Mouse (Mus musculus) thymus, postnatal 14 days (tissue): ENCODE data around the gene Fnip1.
A peak's percentile ranks its signal among the peaks of the same experiment; 100 is the strongest.

Source experiments
- DNase-seq: peaks from one replicate; pipeline ENCODE4 v3.0.0; 2021

Fnip1 gene

DNA sequence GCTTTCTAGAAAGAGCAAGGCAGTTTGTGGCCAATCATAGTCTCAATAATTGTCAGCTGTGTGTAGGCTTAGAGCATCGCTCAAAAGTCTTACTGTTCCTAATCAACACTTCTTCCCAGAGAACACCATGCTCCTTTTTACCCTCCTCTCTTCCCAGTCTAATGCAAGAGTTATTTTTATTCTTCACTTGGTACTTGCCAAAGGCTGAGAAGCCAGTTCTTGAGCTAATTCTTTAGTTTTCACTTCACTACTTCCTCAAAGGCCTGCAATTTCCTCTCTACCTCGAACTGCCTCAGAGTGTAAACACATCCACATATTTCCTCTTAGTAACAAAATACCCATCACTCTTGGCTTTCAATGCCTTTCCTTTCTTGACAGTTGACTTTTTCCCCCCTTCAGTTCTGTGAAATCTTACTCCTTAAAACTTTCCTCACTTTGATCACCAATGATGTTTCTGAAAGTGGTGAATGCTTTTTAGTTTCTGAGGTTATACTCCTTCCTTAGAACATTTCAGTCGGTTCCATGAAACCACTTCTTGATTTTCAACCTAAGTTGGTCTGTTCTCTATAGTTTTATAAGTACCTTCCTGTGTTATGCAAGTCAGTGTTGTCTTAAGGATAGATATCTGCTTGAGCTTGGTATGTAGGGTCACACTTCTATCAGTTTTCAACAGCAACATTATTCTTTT, 26.7 kb downstream of the Fnip1 start:
- no peak for DNase-seq

- DNase-seq = no peak
Measured at GRCm38 (mm10) chr11:54472231-54472630, 34.2 kb downstream of the Fnip1 start.

- DNase-seq = peak; percentile 40
Measured at GRCm38 (mm10) chr11:54478414-54478813, 40.4 kb downstream of the Fnip1 start.

DNA sequence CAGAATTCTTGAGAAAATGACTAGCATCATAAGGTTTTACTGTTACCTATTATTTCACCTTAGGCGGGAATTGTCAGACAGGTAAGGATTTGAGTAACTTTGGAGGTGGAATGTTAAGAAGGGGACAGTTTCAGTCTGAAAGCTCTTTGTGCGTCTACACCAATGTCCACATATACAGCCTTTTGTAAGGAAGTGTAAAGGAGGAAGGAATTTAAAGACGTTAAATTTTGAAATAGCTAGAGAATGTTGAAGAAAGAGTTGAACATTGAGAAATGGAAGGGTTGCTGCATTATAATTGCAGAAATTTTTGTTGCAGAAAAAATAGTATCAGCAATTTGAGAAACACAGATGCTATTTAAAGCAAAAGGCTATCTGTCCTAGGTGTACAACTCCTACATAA, 48.0 kb downstream of the Fnip1 start:
- DNase-seq = no peak

DNA sequence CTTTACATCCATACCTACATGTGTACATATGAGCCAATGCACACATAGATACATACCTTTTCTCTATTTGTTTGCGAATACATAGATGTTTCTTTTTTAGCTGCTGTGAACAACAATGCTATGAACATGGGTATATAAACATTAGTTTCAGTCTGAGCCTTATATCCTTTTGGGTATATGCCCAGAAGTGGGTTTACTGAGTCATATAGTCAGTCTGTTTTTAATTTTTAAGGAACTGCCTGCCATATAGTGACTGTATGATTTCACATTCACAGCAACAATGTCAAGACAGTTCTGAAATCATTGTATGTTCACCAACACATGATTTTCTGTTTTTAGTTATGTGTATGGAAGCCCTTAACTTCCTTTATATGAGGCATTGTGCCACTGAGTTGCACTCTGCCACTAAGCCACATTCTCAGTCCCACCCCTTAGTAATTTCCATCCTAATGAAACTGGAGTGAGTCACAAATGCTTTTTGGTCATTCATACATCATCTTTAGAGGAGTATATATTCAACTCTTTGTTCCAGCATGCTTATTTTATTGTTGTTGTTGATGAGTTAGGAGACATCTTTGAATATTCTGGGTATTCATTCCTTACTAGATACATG, 54.1 kb downstream of the Fnip1 start:
- DNase-seq = no peak

- peak; percentile 41 for DNase-seq
Measured at GRCm38 (mm10) chr11:54492559-54492958, 54.6 kb downstream of the Fnip1 start.

GRCm38 (mm10) chr11:54499838-54500237, 61.8 kb downstream of the Fnip1 start:
- no peak for DNase-seq

DNA sequence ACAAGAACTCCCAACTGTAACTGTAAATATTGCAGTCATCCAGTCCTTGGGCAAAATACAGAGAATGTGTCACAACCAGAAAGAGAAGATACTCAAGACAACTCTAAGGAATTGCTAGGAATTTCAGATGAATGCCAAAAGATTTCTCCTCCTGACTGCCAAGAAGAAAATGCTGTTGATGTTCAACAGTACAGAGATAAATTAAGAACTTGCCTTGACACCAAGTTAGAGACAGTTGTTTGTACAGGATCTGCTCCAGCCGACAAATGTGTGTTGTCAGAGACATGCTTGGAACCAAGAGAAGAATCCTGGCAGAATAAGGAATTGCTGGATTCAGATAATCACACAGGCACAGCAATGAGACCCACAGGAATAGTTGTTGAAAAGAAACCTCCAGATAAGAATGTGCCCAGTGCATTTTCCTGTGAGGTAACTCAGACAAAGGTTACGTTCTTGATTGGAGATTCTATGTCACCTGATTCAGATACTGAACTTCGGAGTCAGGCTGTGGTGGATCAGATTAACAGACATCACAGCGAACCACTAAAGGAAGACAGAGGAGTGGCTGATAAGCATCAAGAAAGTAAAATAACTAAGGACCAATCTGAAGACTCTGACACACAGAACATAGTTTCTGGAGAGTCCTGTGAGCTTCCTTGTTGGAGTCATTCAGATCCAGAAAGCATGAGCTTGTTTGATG, 64.7 kb downstream of the Fnip1 start:
- DNase-seq = no peak

GRCm38 (mm10) chr11:54513584-54513983, 75.6 kb downstream of the Fnip1 start:
- DNase-seq = no peak

- peak; percentile 15 for DNase-seq
Measured at GRCm38 (mm10) chr11:54521927-54522528, 84.0 kb downstream of the Fnip1 start.

- DNase-seq = peak; percentile 98
Measured at GRCm38 (mm10) chr11:54522529-54523430, 84.8 kb downstream of the Fnip1 start, which contains the start of gene Rapgef6. Gene Rapgef6 (plus strand): TSS chr11:54522847.

DNA sequence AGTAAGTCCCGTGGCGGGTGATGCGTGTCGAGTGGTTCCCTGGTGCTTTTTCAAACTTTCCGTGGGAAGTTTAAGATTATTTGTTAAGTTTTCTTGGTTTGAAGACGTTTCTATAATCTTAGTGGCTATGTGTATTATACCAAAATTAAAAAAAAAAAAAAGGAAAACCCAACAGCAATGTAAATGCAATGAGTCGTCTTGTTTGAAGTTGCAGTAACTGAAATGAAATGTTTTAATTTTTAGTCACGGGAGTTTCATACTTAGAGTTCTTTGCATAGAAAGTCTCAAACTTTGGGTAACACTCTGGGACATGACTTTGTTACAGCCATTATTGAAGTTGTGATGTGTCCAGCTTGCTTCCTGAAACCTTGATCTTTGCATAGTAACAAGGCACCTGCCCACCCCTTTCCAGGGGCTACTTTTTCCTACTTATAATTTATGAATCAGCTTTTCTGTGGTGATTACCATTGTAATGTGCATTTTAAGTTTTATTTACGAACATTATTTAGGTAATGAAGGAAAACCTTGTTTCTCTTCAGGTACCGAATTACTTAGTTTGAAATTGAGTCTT, 85.5 kb downstream of the Fnip1 start:
- DNase-seq = no peak

DNA sequence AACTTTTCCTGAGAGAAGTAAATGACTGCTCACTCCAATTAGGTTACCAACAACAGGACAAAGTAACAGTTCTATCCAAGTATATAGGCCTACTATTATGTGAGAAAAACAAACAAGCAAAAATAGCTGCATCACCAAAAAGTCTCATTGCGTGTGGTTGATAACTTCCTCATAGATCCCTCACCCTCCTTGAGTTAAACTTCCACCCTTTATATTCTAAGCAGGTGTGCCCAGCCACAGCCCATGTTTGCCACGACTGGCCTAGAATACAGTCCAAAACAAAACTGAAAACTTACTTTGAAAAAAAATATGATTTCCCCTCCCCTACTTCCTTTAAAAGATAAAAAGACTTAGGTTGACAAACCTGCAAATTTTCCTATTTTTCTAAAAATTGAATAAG, 90.0 kb downstream of the Fnip1 start:
- no peak for DNase-seq

DNA sequence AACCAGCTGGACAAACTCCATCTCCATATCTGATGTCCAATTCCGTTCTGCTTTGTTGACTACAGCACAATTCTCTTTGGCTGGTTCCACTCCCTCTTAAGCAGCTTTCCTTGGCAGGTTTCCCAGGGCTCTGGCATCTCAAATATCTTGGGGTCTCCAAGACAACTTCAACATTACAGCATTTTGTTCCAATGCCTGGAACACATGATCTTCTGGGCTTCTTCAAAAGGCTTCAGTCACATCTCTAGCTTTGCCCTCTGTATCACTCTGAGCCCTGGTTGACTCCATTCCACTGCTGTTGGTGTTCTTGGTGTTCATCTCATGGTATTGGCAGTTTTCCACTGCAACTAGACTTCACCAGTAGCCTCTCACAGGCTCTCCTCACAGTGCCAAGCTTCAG, 92.4 kb downstream of the Fnip1 start:
- no peak for DNase-seq

DNA sequence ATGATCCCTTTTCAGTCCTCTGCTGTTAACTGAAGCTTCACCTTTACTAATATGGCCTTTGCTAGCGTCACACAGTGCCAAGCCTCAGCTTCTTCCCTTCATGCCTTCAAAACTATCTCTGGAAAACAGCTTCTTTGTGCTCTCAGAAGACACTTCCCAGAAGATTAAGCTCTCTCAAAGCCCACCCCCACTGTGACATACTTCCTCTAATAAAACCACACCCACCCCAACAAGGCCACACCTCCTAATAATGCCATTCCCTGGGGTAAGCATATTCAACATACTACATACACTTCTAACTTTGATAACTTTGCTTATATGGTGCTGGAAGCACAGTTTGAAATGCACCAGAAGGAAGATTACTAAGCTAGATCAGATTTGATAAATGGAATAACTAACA, 92.9 kb downstream of the Fnip1 start:
- DNase-seq = no peak

DNA sequence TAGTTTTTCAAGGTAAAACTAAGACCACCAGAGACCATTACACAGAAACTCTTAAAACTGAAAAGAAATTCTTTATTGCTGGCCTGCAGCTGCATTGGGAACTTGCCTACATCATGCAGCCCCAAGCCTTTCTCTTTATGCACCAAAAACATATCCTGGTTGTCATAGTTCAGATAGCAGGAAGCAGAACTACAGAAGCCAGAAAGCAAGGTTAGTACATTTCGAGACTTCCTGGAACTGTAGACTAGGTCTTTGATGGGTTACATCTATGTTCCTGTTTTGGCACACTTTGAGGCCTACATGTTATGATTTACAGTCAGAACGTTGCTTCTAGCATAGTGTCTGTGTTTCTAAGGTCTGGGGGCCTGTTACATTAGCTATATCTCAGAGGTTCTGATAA, 95.8 kb downstream of the Fnip1 start:
- peak; percentile 19 for DNase-seq

GRCm38 (mm10) chr11:54534871-54535270, 96.9 kb downstream of the Fnip1 start:
- DNase-seq = peak; percentile 81

- DNase-seq = no peak
Measured at GRCm38 (mm10) chr11:54539031-54539430, 101.0 kb downstream of the Fnip1 start.

- no peak for DNase-seq
Measured at GRCm38 (mm10) chr11:54539486-54539885, 101.5 kb downstream of the Fnip1 start.

DNA sequence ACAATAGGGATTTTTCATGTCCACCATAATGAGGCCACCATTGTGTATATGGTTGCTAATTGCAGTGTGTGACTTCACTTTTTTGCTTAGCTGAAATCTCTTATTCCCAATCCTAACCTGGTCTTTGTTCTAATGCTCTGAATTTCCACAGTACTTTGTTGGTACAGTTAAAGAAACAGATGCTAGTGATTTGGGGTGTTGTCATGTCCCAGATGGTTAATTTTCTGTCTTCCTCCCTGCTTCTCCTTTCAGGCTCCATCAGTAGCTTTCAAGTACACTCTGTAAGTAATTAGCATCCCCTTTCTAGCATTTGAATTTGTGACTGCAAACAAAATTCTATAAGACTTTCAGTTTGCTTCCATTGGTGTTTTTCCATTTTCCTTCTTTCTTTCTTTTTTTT, 102.3 kb downstream of the Fnip1 start:
- DNase-seq = no peak

- no peak for DNase-seq
Measured at GRCm38 (mm10) chr11:54542414-54542813, 104.4 kb downstream of the Fnip1 start.

DNA sequence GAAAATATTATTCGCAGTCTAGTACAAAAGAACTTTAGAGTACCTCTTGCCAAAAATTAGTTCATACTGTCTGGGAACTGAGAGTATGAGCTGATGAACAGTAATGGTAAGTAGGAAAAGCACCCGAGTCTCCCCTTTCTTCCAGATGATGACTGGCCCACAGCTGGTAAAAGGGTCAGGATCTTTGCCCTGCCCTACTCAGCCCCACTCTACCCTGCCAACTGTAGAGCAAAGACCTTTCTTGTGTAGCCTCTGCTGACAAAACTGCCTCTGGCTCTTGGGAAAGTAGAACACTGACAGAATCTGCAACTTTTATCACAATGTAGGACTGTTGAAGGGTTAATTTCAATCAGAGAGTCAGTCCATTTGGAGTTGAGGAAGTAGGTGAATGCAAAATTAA, 117.0 kb downstream of the Fnip1 start:
- DNase-seq = no peak
